Mouse (Mus musculus) stomach, postnatal 0 days (tissue): ENCODE measurements around the gene Tmem274.
"Not testable (repeated sequence)": the region's sequence is repeated elsewhere in the genome, so short reads cannot be mapped to it uniquely, and the experiment has no call there.

Source experiments
- CTCF ChIP-seq: IDR thresholded peaks from 2 replicates; pipeline ENCODE4 v1.5.1; 2016; ENCODE audit warnings: antibody characterized with exemption, low read depth, mild to moderate bottlenecking, moderate library complexity
- EP300 ChIP-seq: optimal IDR thresholded peaks from 2 replicates; pipeline ENCODE3; 2016; ENCODE audit warnings: antibody characterized with exemption

GRCm38 (mm10) chr4:149457163-149457562 lies 20.0 kb upstream of the Tmem274 start:
- not testable (repeated sequence) for TF ChIP-seq CTCF, EP300
